Mouse (Mus musculus): ENCODE results near the gene Fosb. TPM values are rescaled to one million over a fixed set of nuclear protein-coding genes. Genes with fewer than 3 reads are reported as not detected.
A peak's percentile ranks its signal among the peaks of the same experiment; 100 is the strongest.

Gene Fosb
- polyA plus RNA-seq, 1 experiment: not detected

DNA sequence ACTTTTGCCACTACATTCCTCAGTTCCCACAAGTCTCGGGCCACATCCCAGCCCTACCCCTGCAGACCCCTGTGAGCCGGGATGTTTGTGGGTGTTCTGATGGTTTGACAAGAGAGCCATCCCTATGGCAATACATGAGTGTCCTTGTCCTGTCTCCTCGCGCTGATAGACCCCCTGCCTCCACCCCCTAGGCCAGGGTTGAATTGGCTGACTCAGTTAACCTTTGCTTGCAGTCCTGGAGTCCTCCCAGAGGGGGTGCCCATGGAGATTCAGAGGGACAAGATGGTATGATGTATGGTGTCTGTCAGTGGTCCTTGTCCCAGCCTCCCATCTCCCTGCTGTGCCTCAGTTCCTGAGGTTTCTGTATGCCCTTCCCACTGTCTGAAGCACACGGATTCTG lies 4.2 kb upstream of the Fosb start:
- no peak overlapping the region for H3K27ac ChIP-seq (ENCODE audit: insufficient read depth, low read depth, low read length)
- H3K4me1 ChIP-seq (ENCODE audit: control insufficient read depth, insufficient read depth, low read length): 0 out of 2 replicates have a peak, but pooled peaks cover 6% of the 10 kb centered on the region
- TF ChIP-seq CTCF (IDR thresholded peaks at IDR 0.05; ENCODE audit: insufficient read depth, low read depth, low read length): no peak
- no peak for TF ChIP-seq POLR2A (IDR thresholded peaks at IDR 0.05; ENCODE audit: insufficient read depth, low read depth, low read length)
- H3K4me3 ChIP-seq (ENCODE audit: insufficient read depth, low read depth, low read length): no peak overlapping the region
- 44% methylated on average over 5 of the region's 5 CpGs for WGBS

DNA sequence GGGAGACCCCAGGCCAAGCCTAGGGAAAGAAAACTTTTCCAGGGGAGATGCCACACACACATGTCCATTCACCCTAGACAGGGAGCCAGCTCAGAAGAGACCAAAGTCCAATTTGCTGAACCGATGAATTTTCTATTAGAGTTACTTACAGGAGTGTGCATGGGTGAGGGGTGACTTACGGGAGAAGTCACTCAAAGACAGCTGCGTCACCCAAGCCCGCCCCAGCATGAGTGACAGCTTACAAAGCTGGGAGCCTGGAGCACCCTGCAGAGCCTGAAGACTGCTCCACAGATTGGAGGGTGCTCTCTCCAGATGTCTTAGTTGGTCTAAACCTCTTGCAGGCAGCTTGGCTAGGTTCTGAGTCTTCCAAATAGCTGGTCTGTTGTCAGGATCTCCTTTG lies 2.1 kb upstream of the Fosb start:
- Histone ChIP-seq H3K27ac (ENCODE audit: insufficient read depth, low read depth, low read length) (no peak overlapping the region), H3K4me3 (ENCODE audit: insufficient read depth, low read depth, low read length) (no peak overlapping the region), H3K4me1 (ENCODE audit: control insufficient read depth, insufficient read depth, low read length) (peaks cover 14% of the 10 kb centered on the region)
- no peak for TF ChIP-seq CTCF (IDR thresholded peaks at IDR 0.05; ENCODE audit: insufficient read depth, low read depth, low read length)
- no peak for TF ChIP-seq POLR2A (IDR thresholded peaks at IDR 0.05; ENCODE audit: insufficient read depth, low read depth, low read length)
- 32% methylated on average over 4 of the region's 4 CpGs for WGBS

GRCm38 (mm10) chr7:19309278-19309883 lies 470 bp downstream of the Fosb start:
- Histone ChIP-seq H3K4me1 (ENCODE audit: control insufficient read depth, insufficient read depth, low read length) (peaks cover 28% of the 10 kb centered on the region), H3K27ac (ENCODE audit: insufficient read depth, low read depth, low read length) (peak overlapping the region; percentile 56), H3K4me3 (ENCODE audit: insufficient read depth, low read depth, low read length) (peak overlapping the region; percentile 53)
- no peak for TF ChIP-seq POLR2A (IDR thresholded peaks at IDR 0.05; ENCODE audit: insufficient read depth, low read depth, low read length)
- no peak for TF ChIP-seq CTCF (IDR thresholded peaks at IDR 0.05; ENCODE audit: insufficient read depth, low read depth, low read length)
- WGBS: under 1% methylated on average over 48 of the region's 48 CpGs

DNA sequence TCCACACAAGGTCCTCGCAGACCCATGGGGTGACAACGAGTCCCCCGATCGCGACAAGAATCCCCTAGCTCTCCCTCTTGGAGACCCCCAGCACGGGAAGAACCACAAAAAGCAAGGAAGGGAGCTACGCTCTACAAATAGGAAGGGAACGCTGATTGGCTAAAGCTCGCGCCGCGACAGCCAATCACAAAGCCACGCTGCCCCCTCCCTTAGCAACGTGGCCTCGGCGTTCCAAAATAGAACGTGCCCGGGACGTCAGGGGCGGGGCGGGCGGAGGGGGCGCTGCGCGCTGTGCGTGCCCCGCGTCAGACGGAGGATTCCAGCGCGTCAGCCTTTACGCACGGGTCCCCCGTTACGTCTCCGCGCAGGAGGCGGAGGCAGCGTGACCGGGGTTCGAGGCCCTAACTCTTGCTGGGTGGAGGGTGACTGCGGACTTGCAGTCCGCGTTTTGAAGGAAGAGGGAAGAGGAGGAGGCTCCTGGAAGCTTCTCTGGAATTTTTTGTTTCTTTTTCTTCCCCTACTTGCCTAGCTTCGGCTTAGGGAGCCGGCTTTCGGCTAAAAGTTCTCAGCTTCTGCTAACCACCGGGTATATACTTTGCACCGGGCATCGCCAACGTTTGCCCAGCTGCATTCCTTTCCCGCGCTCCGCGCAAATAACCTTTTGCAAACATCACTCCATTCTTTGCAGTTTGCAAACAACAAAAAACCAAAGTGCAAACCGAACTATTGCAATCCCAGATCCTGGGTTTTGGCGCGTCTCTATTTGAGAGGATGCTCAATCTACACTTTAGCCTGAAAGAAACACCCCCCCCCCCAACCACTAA lies 1.2 kb downstream of the Fosb start:
- under 1% methylated on average over 58 of the region's 58 CpGs for WGBS
- Histone ChIP-seq H3K27ac (ENCODE audit: insufficient read depth, low read depth, low read length) (peak overlapping the region; percentile 92), H3K4me3 (ENCODE audit: insufficient read depth, low read depth, low read length) (peak overlapping the region; percentile 53), H3K4me1 (ENCODE audit: control insufficient read depth, insufficient read depth, low read length) (peaks cover 34% of the 10 kb centered on the region)
- no peak for TF ChIP-seq CTCF (IDR thresholded peaks at IDR 0.05; ENCODE audit: insufficient read depth, low read depth, low read length)
- TF ChIP-seq POLR2A (IDR thresholded peaks at IDR 0.05; ENCODE audit: insufficient read depth, low read depth, low read length): peak; percentile 42; the same call in 1 of the 2 replicates

- WGBS: 2% methylated on average over 18 of the region's 18 CpGs
- Histone ChIP-seq H3K4me1 (ENCODE audit: control insufficient read depth, insufficient read depth, low read length) (peaks cover 37% of the 10 kb centered on the region), H3K27ac (ENCODE audit: insufficient read depth, low read depth, low read length) (peak overlapping the region; percentile 92), H3K4me3 (ENCODE audit: insufficient read depth, low read depth, low read length) (peak overlapping the region; percentile 53)
- TF ChIP-seq CTCF (IDR thresholded peaks at IDR 0.05; ENCODE audit: insufficient read depth, low read depth, low read length) (no peak), POLR2A (IDR thresholded peaks at IDR 0.05; ENCODE audit: insufficient read depth, low read depth, low read length) (no peak)
These were observed 2.0 kb downstream of the Fosb start for GRCm38 (mm10) chr7:19307739-19308453.

GRCm38 (mm10) chr7:19306819-19307738 lies 2.8 kb downstream of the Fosb start:
- WGBS: 54% methylated on average over 25 of the region's 25 CpGs
- Histone ChIP-seq H3K27ac (ENCODE audit: insufficient read depth, low read depth, low read length) (peak overlapping the region; percentile 76), H3K4me1 (ENCODE audit: control insufficient read depth, insufficient read depth, low read length) (peaks cover 37% of the 10 kb centered on the region), H3K4me3 (ENCODE audit: insufficient read depth, low read depth, low read length) (peak overlapping the region; percentile 53)
- TF ChIP-seq CTCF (IDR thresholded peaks at IDR 0.05; ENCODE audit: insufficient read depth, low read depth, low read length) (no peak), POLR2A (IDR thresholded peaks at IDR 0.05; ENCODE audit: insufficient read depth, low read depth, low read length) (no peak)

GRCm38 (mm10) chr7:19305796-19306765 lies 3.8 kb downstream of the Fosb start:
- Histone ChIP-seq H3K27ac (ENCODE audit: insufficient read depth, low read depth, low read length) (no peak overlapping the region), H3K4me3 (ENCODE audit: insufficient read depth, low read depth, low read length) (no peak overlapping the region), H3K4me1 (ENCODE audit: control insufficient read depth, insufficient read depth, low read length) (peaks cover 42% of the 10 kb centered on the region)
- no peak for TF ChIP-seq CTCF (IDR thresholded peaks at IDR 0.05; ENCODE audit: insufficient read depth, low read depth, low read length)
- no peak for TF ChIP-seq POLR2A (IDR thresholded peaks at IDR 0.05; ENCODE audit: insufficient read depth, low read depth, low read length)
- WGBS: 58% methylated on average over 16 of the region's 16 CpGs

All from olfactory bulb, adult 2 months (tissue).